Mouse (Mus musculus) duodenum, adult 2 months (tissue): Measurements from ENCODE around the gene Chic1. TPM values are rescaled to one million over a fixed set of nuclear protein-coding genes. Genes with fewer than 3 reads are reported as not detected.

Source experiments
- polyA plus RNA-seq: library from polyadenylated mRNA; depleted of rRNA; stranded (reverse); fragments of >200 nt; gene quantifications from 2 replicates; pipeline ENCODE4 v1.2.3, GENCODE M21; 2012; ENCODE audit warnings: low replicate concordance; rRNA removed

The Chic1 gene
- polyA plus RNA-seq: 0.05 and 0.06 TPM in 2 replicates

GRCm38 (mm10) chrX:103356287-103356686, at the start of gene Chic1:
Gene Chic1, plus strand, starts transcription at chrX:103356476.

GRCm38 (mm10) chrX:103321146-103321545, 35.1 kb upstream of the Chic1 start, which contains the start of gene Cdx4:
Gene Cdx4, plus strand, starts transcription at chrX:103321398.

GRCm38 (mm10) chrX:103414167-103414566, 57.9 kb downstream of the Chic1 start, which contains the start of gene Tsx:
Gene Tsx, plus strand, starts transcription at chrX:103414467.

GRCm38 (mm10) chrX:103421710-103422109, 65.4 kb downstream of the Chic1 start, which contains the start of gene Gm26992:
Gene Gm26992, plus strand, starts transcription at chrX:103422010.

Other genes starting within 250 kb of the Chic1 start
- gene Nap1l2, start 169.8 kb upstream of the Chic1 start, polyA plus RNA-seq: 0.04 TPM in 1 of 2 replicates, not detected in the other
- not detected in 2 replicates for gene Cdx4, start 35.1 kb upstream of the Chic1 start, polyA plus RNA-seq
- not detected in 2 replicates for gene Tsx, start 58.0 kb downstream of the Chic1 start, polyA plus RNA-seq
- gene Gm26992, start 65.5 kb downstream of the Chic1 start, polyA plus RNA-seq: not detected in 2 replicates